Mouse (Mus musculus): ENCODE measurements around the gene Mfng.

Mfng gene

GRCm38 (mm10) chr15:78712335-78713258 lies 60.7 kb downstream of the Mfng start:
- DNase-seq = peak; percentile 66

GRCm38 (mm10) chr15:78711935-78712334 lies 61.3 kb downstream of the Mfng start:
- no peak for DNase-seq

- no peak for DNase-seq
These were observed 62.6 kb downstream of the Mfng start for GRCm38 (mm10) chr15:78710634-78711033.

GRCm38 (mm10) chr15:78709767-78710166 lies 63.5 kb downstream of the Mfng start:
- DNase-seq = no peak

GRCm38 (mm10) chr15:78706630-78707029 lies 66.6 kb downstream of the Mfng start:
- no peak for DNase-seq
